Mouse (Mus musculus): ENCODE results near the gene Rora. TPM values are rescaled to one million over a fixed set of nuclear protein-coding genes. Genes with fewer than 3 reads are reported as not detected.

The Rora gene
- total RNA-seq, 1 experiment from 2014 or later: 114 TPM

GRCm38 (mm10) chr9:69013186-69013715, 359.7 kb downstream of the Rora start:
- DNase-seq: no peak

GRCm38 (mm10) chr9:69014203-69014602, 360.6 kb downstream of the Rora start:
- no peak for DNase-seq

- no peak for DNase-seq
Observed at GRCm38 (mm10) chr9:69020381-69020780, 366.8 kb downstream of the Rora start.

DNA sequence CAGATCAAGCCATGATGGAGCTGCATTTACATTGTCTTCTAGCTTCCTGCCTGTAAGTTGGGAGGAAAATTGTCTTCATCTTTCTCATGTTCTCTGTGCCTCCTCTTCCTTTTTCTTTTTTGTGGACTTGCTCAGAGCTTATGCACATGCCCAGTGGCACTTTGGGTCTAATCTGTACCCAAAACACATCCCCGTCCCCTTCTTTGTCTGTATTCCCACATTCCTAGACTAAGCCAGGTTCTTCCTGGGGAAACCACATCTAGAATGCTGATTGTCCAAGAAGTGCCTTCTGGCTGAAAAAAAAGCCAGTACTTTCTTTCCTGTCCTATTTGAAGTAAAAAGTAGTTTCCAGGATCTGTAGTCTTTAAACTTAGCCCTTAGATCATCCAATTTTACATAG, 367.9 kb downstream of the Rora start:
- DNase-seq: no peak

DNA sequence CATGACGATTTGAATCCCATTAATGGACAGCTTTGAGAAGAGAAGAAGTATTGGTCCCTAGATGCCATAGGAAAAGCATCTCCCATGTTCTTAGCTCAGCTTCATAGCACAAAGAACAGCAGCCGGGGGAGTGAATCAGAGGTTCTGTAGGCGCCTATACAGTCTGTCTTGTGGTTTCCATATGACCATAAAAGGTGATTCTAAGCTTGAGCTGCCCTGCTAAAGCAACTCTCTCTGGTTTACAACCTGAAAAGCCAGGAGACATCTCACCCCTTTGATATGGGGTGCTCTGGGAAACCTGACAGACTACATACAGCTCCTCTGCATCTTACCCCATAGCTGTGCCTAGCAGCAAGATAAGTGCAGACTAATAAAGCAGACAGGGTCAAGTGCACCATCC, 369.7 kb downstream of the Rora start:
- no peak for DNase-seq

GRCm38 (mm10) chr9:69028177-69028576, 374.6 kb downstream of the Rora start:
- no peak for DNase-seq

GRCm38 (mm10) chr9:69034301-69034871, 380.8 kb downstream of the Rora start:
- no peak for DNase-seq

- DNase-seq: no peak
Observed at GRCm38 (mm10) chr9:69035456-69035855, 381.9 kb downstream of the Rora start.

DNA sequence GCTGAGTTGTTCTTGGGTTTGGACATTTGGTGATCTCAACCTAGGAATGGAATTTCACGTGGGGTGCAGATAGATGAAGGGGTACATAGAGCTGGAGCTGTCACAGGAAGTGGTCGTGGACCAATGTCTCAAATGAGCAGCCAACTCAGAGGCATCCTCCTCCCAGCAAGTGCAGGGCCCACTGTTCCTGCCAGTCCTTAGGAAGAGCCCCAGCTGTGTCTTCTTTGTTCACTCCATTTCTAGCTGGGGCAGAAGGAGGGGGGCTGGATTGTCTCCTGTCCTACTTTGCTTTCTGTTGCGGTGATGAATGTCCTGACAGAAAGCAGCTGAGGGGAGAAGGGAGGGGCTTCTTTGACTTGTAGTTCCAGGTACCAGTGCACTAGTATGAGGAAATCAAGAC, 382.7 kb downstream of the Rora start:
- DNase-seq: no peak

- DNase-seq: no peak
Observed at GRCm38 (mm10) chr9:69043920-69044613, 390.5 kb downstream of the Rora start.

GRCm38 (mm10) chr9:69044614-69045133, 391.1 kb downstream of the Rora start:
- DNase-seq: no peak

DNA sequence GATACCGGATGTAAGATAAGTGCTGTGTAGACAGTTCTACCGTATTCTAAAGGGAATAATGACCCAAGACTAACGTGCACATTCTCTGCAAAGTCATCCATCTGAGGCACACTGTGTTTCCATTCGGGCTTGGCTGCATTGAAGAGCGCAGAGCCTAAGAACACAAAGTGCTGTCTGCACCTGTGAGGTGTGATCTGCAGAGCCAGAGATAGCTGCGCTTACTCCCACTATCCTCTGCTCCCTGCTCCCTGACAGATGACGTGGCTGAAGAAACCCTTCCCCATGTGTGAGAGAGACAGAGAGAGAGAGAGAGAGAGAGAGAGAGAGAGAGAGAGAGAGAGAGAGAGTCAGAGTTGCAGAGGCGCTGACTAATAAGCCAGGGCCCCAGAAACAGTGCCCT, 392.3 kb downstream of the Rora start:
- DNase-seq: no peak

- no peak for DNase-seq
Observed at GRCm38 (mm10) chr9:69050856-69051255, 397.3 kb downstream of the Rora start.

DNA sequence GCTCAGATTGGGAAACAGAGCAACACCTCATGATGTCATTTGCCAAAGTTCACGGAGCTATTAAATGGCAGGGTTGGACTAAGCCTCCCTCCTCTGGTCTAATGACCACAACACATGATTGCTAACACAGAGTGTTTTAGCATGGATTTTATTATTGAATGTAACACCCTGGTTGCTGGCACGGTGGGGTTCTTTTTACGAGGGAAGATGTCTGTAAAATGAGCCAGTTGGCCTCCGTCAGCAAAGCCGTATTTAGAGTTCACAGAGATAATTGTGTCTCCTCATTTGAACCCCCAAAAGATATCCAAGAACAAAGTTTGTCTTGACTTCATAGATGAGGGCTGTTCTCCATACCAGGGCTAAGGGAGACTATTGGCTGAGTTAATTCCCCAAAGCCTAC, 398.3 kb downstream of the Rora start:
- DNase-seq: no peak

DNA sequence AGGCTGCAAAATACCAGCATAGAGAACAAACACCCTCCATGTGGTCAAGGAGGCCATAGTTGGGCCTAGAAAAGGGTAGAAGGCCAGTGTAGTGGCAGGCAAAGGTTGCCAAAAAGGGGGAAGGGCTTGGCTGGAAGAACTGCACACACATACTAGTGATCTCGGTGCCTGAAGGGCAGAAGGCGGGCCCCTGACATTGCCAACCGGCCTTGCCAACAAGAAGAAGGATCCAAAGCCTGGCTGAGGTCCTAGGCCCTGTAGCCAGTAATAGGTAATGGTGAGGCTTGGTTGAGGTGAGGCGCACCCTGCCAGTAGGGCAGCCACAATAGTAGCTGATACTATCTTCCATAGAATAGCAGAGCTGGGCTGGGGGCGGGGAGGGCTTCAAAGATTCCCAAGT, 401.7 kb downstream of the Rora start:
- DNase-seq: peak; percentile 52

DNA sequence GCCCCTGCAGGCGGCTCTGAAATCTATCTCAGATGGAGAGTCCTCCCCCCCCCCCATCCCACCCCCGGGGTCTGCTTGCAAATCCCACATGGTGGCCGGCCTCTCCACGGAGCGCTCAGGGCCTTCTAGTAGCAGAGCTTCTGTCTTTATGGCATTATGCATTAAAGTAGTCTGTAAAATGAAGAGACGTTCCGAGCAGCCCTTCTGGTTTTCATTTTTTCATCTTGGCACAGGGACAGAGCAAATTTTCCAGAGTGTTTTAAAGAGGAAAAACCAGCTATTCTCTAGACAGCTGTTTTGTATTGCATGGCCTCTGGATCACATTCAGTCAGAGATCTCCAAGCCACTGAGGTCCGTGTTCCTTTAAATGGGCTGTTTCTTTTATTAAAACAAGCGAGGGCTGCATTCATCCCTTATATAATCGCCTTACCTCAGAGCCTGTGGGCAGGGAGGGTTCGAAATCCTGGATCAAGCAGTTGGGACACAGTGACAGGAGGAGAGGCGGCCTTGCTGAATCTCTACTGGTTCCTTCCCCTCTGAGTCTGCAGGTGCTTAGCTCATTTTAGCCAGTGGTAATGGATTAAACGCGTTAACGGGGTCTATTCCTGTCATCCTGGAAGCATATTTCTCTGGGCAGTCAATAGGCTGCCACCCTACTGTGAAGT, 417.7 kb downstream of the Rora start:
- DNase-seq: no peak

GRCm38 (mm10) chr9:69073271-69073670, 419.7 kb downstream of the Rora start:
- DNase-seq: no peak

GRCm38 (mm10) chr9:69084086-69084719, 430.6 kb downstream of the Rora start:
- no peak for DNase-seq

DNA sequence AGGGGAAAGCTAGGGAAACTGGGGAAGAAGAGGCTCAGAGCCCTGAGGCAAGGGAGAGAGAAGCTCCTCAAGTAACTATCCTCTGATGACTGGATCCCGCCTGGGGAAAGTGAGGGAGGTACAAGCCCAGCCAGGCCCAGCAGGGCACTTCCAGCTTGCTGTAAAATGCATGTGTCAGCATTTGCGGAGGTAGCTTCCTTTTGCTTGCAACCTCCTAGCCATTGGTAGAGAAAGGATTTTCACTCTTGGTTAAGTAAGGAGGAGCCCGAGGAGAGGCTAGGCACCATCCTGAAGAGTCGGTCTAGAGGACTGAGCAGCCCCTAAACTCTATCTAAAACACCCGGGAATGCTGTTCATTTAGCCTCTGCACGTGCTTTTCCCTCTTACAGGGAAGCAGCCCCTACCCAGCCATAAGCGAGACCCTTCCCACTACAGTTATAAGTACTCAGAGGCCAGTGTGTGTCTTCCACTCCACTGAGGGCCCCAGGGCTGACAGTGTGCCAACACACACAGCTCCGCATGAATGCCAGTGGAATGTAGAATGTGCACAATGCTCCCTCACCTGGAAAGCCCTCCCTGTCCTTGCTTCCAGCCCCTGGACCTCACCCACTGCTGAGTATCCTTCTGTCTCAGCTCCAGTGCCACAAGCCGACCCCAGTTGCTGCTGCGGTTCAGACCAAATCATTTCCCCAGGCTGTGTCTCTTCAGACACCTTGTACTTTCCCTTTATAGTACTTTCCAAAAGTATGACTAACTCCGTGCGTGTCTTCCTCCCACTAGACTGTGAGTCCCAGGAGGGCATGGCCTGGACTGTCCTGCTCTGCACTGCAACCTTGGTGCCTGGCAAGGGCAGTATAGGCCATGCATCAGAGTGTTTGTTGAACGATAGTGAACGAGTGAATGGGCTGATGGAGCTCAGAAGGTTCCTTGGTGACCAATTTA, 431.4 kb downstream of the Rora start:
- peak; percentile 38 for DNase-seq

- no peak for DNase-seq
Observed at GRCm38 (mm10) chr9:69086844-69087243, 433.3 kb downstream of the Rora start.

DNA sequence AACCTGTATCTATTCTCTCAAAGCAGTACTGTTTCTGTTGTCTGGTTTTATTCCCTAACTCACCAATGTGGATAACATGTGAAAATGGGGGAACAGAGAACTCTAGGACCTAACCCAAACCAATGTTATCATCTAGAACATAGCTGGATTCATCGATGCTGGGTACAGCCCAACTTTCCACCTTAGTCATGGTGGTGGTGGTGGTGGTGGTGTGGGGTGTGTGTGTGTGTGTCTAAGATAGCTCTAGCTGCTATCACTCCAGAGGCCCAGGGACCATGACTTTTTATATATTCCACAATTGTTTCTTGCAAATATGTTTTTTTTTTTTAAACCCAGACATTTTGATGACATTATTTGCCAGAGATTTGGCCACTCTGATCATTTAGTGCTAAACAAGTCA, 433.7 kb downstream of the Rora start:
- no peak for DNase-seq

Data from adrenal gland, postnatal 25 days (tissue).